Mouse (Mus musculus): ENCODE measurements around the gene Sumo1. TPM values are rescaled to one million over a fixed set of nuclear protein-coding genes. Genes with fewer than 3 reads are reported as not detected.

Sumo1 gene
- total and polyA plus RNA-seq, 3 experiments, result 122 to 505 (median 296) TPM

- H3K79me2 ChIP-seq (replicated peaks; ENCODE audit: control insufficient read depth, extremely low read depth, insufficient read depth, poor library complexity, severe bottlenecking), result no peaks in the 10 kb centered on the region
- peak overlapping the region; percentile 1 to 47 (median 11) for H3K4me3 ChIP-seq (replicated peaks in 1 of 3; ENCODE audit: low read depth in 2 of 3, low read length in 2 of 3, poor library complexity in 1 of 3)
- peak overlapping the region; percentile 47 for H3K4me2 ChIP-seq (ENCODE audit: insufficient read depth, low read depth, poor library complexity, severe bottlenecking)
- TF ChIP-seq MEF2A (IDR thresholded peaks at IDR 0.05; ENCODE audit: borderline replicate concordance, low read depth, low read length), result peak; percentile 92
- no peak for TF ChIP-seq POLR2AphosphoS2 (IDR thresholded peaks at IDR 0.05; ENCODE audit: low read depth, low read length)
- TF ChIP-seq KAT2A (IDR thresholded peaks at IDR 0.05; ENCODE audit: insufficient replicate concordance, low read length), result no peak
- no peak for TF ChIP-seq USF1 (IDR thresholded peaks at IDR 0.05; ENCODE audit: low read depth, low read length)
- peak; percentile 90 for TF ChIP-seq EP300 (IDR thresholded peaks at IDR 0.05; ENCODE audit: low read length)
- TF ChIP-seq POLR2A (IDR thresholded peaks at IDR 0.05; ENCODE audit: low read depth, low read length), result peak; percentile 63
- 0 out of 2 replicates have a peak, but pooled peaks have one; percentile 20 for TF ChIP-seq HCFC1 (IDR thresholded peaks at IDR 0.05; ENCODE audit: low read depth, low read length)
- TF ChIP-seq ZNF384 (IDR thresholded peaks at IDR 0.05; ENCODE audit: low read depth, low read length), result no peak
- no peak for TF ChIP-seq ELF1 (IDR thresholded peaks at IDR 0.05; ENCODE audit: low read depth, low read length)
- no peak for TF ChIP-seq CTCF (conservative IDR thresholded peaks at IDR 0.05 in 1 of 2, IDR thresholded peaks at IDR 0.05 in 1 of 2; ENCODE audit: low read depth in 2 of 2, low read length in 2 of 2)
- TF ChIP-seq NELFE (IDR thresholded peaks at IDR 0.05; ENCODE audit: low read depth, low read length), result 0 out of 2 replicates have a peak, but pooled peaks have one; percentile 14
- no peak for TF ChIP-seq ZC3H11A (IDR thresholded peaks at IDR 0.05; ENCODE audit: low read depth, low read length)
- TF ChIP-seq PAX5 (IDR thresholded peaks at IDR 0.05; ENCODE audit: low read length), result no peak
- peak; percentile 34; the same call in 1 of the 2 replicates for TF ChIP-seq SIN3A (IDR thresholded peaks at IDR 0.05; ENCODE audit: low read length)
- TF ChIP-seq ETS1 (conservative IDR thresholded peaks at IDR 0.05; ENCODE audit: low read depth, low read length), result peak; percentile 97
- no peak; the same call in 1 of the 2 replicates for TF ChIP-seq JUND (conservative IDR thresholded peaks at IDR 0.05; ENCODE audit: low read depth, low read length)
- no peak for TF ChIP-seq ZKSCAN1 (IDR thresholded peaks at IDR 0.05; ENCODE audit: borderline replicate concordance, low read depth, low read length)
- TF ChIP-seq IRF4 (IDR thresholded peaks at IDR 0.05; ENCODE audit: low read depth, low read length), result peak; percentile 97
- no peak for TF ChIP-seq USF2 (conservative IDR thresholded peaks at IDR 0.05; ENCODE audit: low read depth, low read length)
- peak; percentile 13 for TF ChIP-seq CHD2 (IDR thresholded peaks at IDR 0.05; ENCODE audit: low read length)
- no peak for TF ChIP-seq E2F4 (IDR thresholded peaks at IDR 0.05; ENCODE audit: insufficient replicate concordance, low read depth, low read length)
- TF ChIP-seq RAD21 (IDR thresholded peaks at IDR 0.05; ENCODE audit: low read depth, low read length), result no peak
- TF ChIP-seq BHLHE40 (IDR thresholded peaks at IDR 0.05; ENCODE audit: low read depth, low read length), result peak; percentile 43
- TF ChIP-seq SMC3 (IDR thresholded peaks at IDR 0.05; ENCODE audit: low read depth, low read length), result no peak
- TF ChIP-seq ZMIZ1 (IDR thresholded peaks at IDR 0.05; ENCODE audit: low read depth, low read length), result peak; percentile 65
- TF ChIP-seq TCF12 (IDR thresholded peaks at IDR 0.05; ENCODE audit: low read depth, low read length), result peak; percentile 63
- TF ChIP-seq UBTF (IDR thresholded peaks at IDR 0.05; ENCODE audit: low read depth, low read length), result 0 out of 2 replicates have a peak, but pooled peaks have one; percentile 3
- TF ChIP-seq RCOR1 (conservative IDR thresholded peaks at IDR 0.05; ENCODE audit: low read depth, low read length), result no peak
- TF ChIP-seq CHD1 (IDR thresholded peaks at IDR 0.05; ENCODE audit: low read depth, low read length), result peak; percentile 77; the same call in 1 of the 2 replicates
- no peak for TF ChIP-seq NRF1 (IDR thresholded peaks at IDR 0.05; ENCODE audit: low read depth, low read length)
- TF ChIP-seq MAFK (IDR thresholded peaks at IDR 0.05; ENCODE audit: insufficient replicate concordance, low read length), result no peak
- TF ChIP-seq MXI1 (IDR thresholded peaks at IDR 0.05; ENCODE audit: low read depth, low read length), result no peak
- TF ChIP-seq TBP (conservative IDR thresholded peaks at IDR 0.05; ENCODE audit: low read depth, low read length), result peak; percentile 83
- TF ChIP-seq MYC (IDR thresholded peaks at IDR 0.05; ENCODE audit: low read depth, low read length), result no peak; the same call in 1 of the 2 replicates
- peak; percentile 5; the same call in 1 of the 2 replicates for TF ChIP-seq JUN (IDR thresholded peaks at IDR 0.05; ENCODE audit: insufficient read depth, low read depth, low read length)
- TF ChIP-seq MAX (IDR thresholded peaks at IDR 0.05; ENCODE audit: low read length), result peak; percentile 35; the same call in 1 of the 2 replicates
- no peak for TF ChIP-seq GABPA (IDR thresholded peaks at IDR 0.05; ENCODE audit: insufficient replicate concordance, low read depth, low read length)
- TF ChIP-seq MAZ (IDR thresholded peaks at IDR 0.05; ENCODE audit: low read depth, low read length), result 0 out of 2 replicates have a peak, but pooled peaks have one; percentile 45
- H3K27ac ChIP-seq (ENCODE audit: insufficient read depth, low read depth), result peak overlapping the region; percentile 94
- H3K9ac ChIP-seq (ENCODE audit: insufficient read depth, low read depth), result peak overlapping the region; percentile 68
- dilution Hi-C loops (cut with MboI; ENCODE audit: extremely low pct_ligation_motif_present, extremely low pct_unique_long_range_greater_than_20kb, low sequenced_read_pairs), result no loop called here
- peaks cover 7 to 31% of the 10 kb centered on the region in 2 experiments for H3K4me1 ChIP-seq (ENCODE audit: control insufficient read depth in 1 of 2, insufficient read depth in 2 of 2)
- H3K36me3 ChIP-seq (replicated peaks in 1 of 2; ENCODE audit: control insufficient read depth in 1 of 2, insufficient read depth in 1 of 2, low read length in 1 of 2), result no peaks in the 10 kb centered on the region
- H3K27me3 ChIP-seq (replicated peaks), result no peaks in the 10 kb centered on the region
- in situ Hi-C loops (cut with MboI; ENCODE audit: low pct_ligation_motif_present, low pct_unique_long_range_greater_than_20kb, low sequenced_read_pairs), result loop anchor here (5.0 to 25.0 kb wide), 3 partner anchors 41 to 296 kb away; no protein-coding TSS in a partner anchor
- peak; percentile 91 for DNase-seq (ENCODE audit: extremely low read depth)
- H3K9me3 ChIP-seq (replicated peaks; ENCODE audit: low read length), result no peaks in the 10 kb centered on the region
Observed at GRCm38 (mm10) chr1:59608125-59608762, 62.4 kb downstream of the Sumo1 start.
